Mouse (Mus musculus) telencephalon, adult 2 months (tissue): ENCODE measurements at regions not wholly inside any gene's neighbourhood (a gene's known extent, or its start where the extent isn't known, plus 50 kb on each side); places are given as distances from the start of the nearest gene placed in this dataset.

Source experiments
- DNase-seq: peaks from one replicate; pipeline ENCODE4 v3.0.0-alpha.2; 2011; ENCODE audit warnings: low read depth, low spot score

- no peak for DNase-seq
These were observed 175.9 kb downstream of the Bcl2l11 start for GRCm38 (mm10) chr2:128301709-128302108.

GRCm38 (mm10) chr2:128304063-128304712 is 178.3 kb downstream of the Bcl2l11 start:
- DNase-seq = no peak

- DNase-seq = no peak
These were observed 180.9 kb downstream of the Bcl2l11 start for GRCm38 (mm10) chr2:128306693-128307092.

- no peak for DNase-seq
These were observed 183.7 kb downstream of the Bcl2l11 start for GRCm38 (mm10) chr2:128309541-128310030.

GRCm38 (mm10) chr2:128310081-128310480 is 184.2 kb downstream of the Bcl2l11 start:
- DNase-seq = peak; percentile 83

GRCm38 (mm10) chr2:128312084-128312594 is 186.3 kb downstream of the Bcl2l11 start:
- DNase-seq = no peak

GRCm38 (mm10) chr2:128312659-128313581 is 187.1 kb downstream of the Bcl2l11 start:
- DNase-seq = no peak

- DNase-seq = no peak
These were observed 187.7 kb downstream of the Bcl2l11 start for GRCm38 (mm10) chr2:128313582-128313918.

GRCm38 (mm10) chr2:128313948-128314347 is 188.1 kb downstream of the Bcl2l11 start:
- DNase-seq = no peak

- DNase-seq = no peak
These were observed 190.7 kb downstream of the Bcl2l11 start for GRCm38 (mm10) chr2:128316516-128316915.

GRCm38 (mm10) chr2:128318266-128318665 is 192.4 kb downstream of the Bcl2l11 start:
- DNase-seq = no peak

GRCm38 (mm10) chr2:128318956-128319355 is 193.1 kb downstream of the Bcl2l11 start:
- no peak for DNase-seq

- no peak for DNase-seq
These were observed 195.6 kb downstream of the Bcl2l11 start for GRCm38 (mm10) chr2:128321475-128321874.

GRCm38 (mm10) chr2:128324256-128325096 is 198.6 kb downstream of the Bcl2l11 start:
- DNase-seq = no peak

- no peak for DNase-seq
These were observed 199.2 kb downstream of the Bcl2l11 start for GRCm38 (mm10) chr2:128325097-128325421.

GRCm38 (mm10) chr2:128325456-128325855 is 199.6 kb downstream of the Bcl2l11 start:
- DNase-seq = no peak

GRCm38 (mm10) chr2:128330833-128331232 is 205.0 kb downstream of the Bcl2l11 start:
- no peak for DNase-seq

- DNase-seq = no peak
These were observed 205.4 kb downstream of the Bcl2l11 start for GRCm38 (mm10) chr2:128331275-128331674.

GRCm38 (mm10) chr2:128331681-128332080 is 205.8 kb downstream of the Bcl2l11 start:
- DNase-seq = no peak

GRCm38 (mm10) chr2:128333401-128334142 is 207.7 kb downstream of the Bcl2l11 start:
- DNase-seq = no peak

GRCm38 (mm10) chr2:128334143-128334470 is 208.3 kb downstream of the Bcl2l11 start:
- no peak for DNase-seq
